Mouse (Mus musculus) erythroblast, embryonic 14.5 days (primary cell): Measurements from ENCODE around the gene Sec14l4.

ENCODE experiments used
- GATA1 ChIP-seq: IDR thresholded peaks from 2 replicates; pipeline ENCODE4 v1.6.1; 2012; ENCODE audit warnings: low read length, inconsistent platforms, mixed read lengths
- TAL1 ChIP-seq: IDR thresholded peaks from 3 replicates; pipeline ENCODE4 v1.6.1; 2012; ENCODE audit warnings: low read length, inconsistent platforms, mixed read lengths

- no peak for TF ChIP-seq GATA1
- no peak for TF ChIP-seq TAL1
Observed at GRCm38 (mm10) chr11:4034169-4034568, 2.9 kb downstream of the Sec14l4 start.
